Comparison of ENCODE assay signal across 22 mouse cellular contexts in the genomic region with DNA sequence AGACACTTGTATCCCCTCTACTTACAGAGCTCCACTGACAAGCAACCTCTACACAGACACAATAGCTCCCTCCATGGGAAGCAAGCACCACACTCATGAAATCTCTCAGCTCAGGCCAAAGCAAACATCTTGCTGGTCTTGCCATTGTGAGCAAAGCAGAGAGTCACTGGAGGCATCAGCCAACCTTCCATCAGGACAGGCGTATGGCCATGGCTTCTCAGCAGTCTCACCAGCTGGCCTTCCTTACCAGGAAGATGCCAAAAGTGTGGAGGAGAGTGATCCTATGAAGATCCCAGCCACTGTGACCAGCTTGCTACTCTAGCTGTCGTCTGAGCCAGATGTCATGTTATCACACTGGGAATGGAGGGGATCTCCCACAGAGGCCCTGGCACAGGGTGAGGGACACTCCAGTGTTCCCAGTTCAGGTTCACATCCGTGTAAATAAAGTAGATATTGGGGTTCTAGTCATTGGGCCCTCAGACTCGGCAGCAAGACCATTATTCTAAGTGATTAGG. TPM values are rescaled to one million over a fixed set of nuclear protein-coding genes. Genes with fewer than 3 reads are reported as not detected.
A peak's percentile ranks its signal among the peaks of the same experiment; 100 is the strongest.
DNase-seq lines count a peak whose midpoint lies in the region; ATAC-seq lines count a peak whose summit lies in the region.
"Had no signal": no experiment of that assay in that cellular context is flagged by ENCODE, and none has a peak within 500 bp of the region (broad histone marks: within the 10 kb centered on the region; RNA-seq: fewer than 3 reads in every experiment).

No protein-coding gene starts in this region.

- no peaks in the 10 kb centered on the region for H3K9me3 ChIP-seq in forebrain, embryonic 11.5 days (ENCODE audit: control insufficient read depth, low read length)
- no peaks in the 10 kb centered on the region for H3K9me3 ChIP-seq in forebrain, embryonic 15.5 days
- no peaks in the 10 kb centered on the region for H3K9me3 ChIP-seq in midbrain, embryonic 11.5 days (ENCODE audit: control insufficient read depth, low read length)
- H3K9me3 ChIP-seq in midbrain, embryonic 10.5 days (replicated peaks): no peaks in the 10 kb centered on the region
- H3K9me3 ChIP-seq: G1E had no signal

- intact Hi-C loops in heart, postnatal 36 days (cut with DNase I): no loop called here

- no peak overlapping the region for H3K27ac ChIP-seq in forebrain, embryonic 11.5 days (ENCODE audit: low read depth, low read length)
- no peak overlapping the region for H3K27ac ChIP-seq in forebrain, embryonic 15.5 days (replicated peaks)
- H3K27ac ChIP-seq in midbrain, embryonic 11.5 days (ENCODE audit: low read depth, low read length): no peak overlapping the region
- H3K27ac ChIP-seq in midbrain, embryonic 10.5 days (replicated peaks): no peak overlapping the region

- no peak for ATAC-seq in forebrain, embryonic 11.5 days (replicated peaks; ENCODE audit: low FRiP score)
- ATAC-seq in forebrain, embryonic 15.5 days (replicated peaks): no peak
- no peak for ATAC-seq in midbrain, embryonic 11.5 days (ENCODE audit: low FRiP score)
- ATAC-seq: activated CD4-positive, CD25-positive, alpha-beta regulatory T cell, adult 4 months; CD4-positive, CD25-positive, alpha-beta regulatory T cell, adult 4 months; Patski had no signal

- no peaks in the 10 kb centered on the region; the same call in 1 of the 2 replicates for H3K4me1 ChIP-seq in forebrain, embryonic 11.5 days (replicated peaks; ENCODE audit: control insufficient read depth, insufficient read depth, low read length)
- peaks cover 8% of the 10 kb centered on the region for H3K4me1 ChIP-seq in forebrain, embryonic 15.5 days
- H3K4me1 ChIP-seq in midbrain, embryonic 11.5 days (ENCODE audit: control insufficient read depth, insufficient read depth, low read length): peaks cover 2% of the 10 kb centered on the region; the same call in 1 of the 2 replicates
- peaks cover 6% of the 10 kb centered on the region for H3K4me1 ChIP-seq in midbrain, embryonic 10.5 days

- H3K4me3 ChIP-seq in forebrain, embryonic 11.5 days (ENCODE audit: low read depth, low read length): no peak overlapping the region
- no peak overlapping the region for H3K4me3 ChIP-seq in forebrain, embryonic 15.5 days
- H3K4me3 ChIP-seq in midbrain, embryonic 11.5 days (ENCODE audit: low read depth, low read length): no peak overlapping the region
- no peak overlapping the region for H3K4me3 ChIP-seq in midbrain, embryonic 10.5 days

- no peak overlapping the region for H3K4me2 ChIP-seq in forebrain, embryonic 11.5 days (ENCODE audit: low read depth, low read length, severe bottlenecking)
- no peak overlapping the region for H3K4me2 ChIP-seq in forebrain, embryonic 15.5 days (replicated peaks)
- no peak overlapping the region for H3K4me2 ChIP-seq in midbrain, embryonic 11.5 days

- H3K27me3 ChIP-seq in forebrain, embryonic 11.5 days (ENCODE audit: control insufficient read depth, insufficient read depth, low read length): no peaks in the 10 kb centered on the region
- no peaks in the 10 kb centered on the region for H3K27me3 ChIP-seq in forebrain, embryonic 15.5 days
- no peaks in the 10 kb centered on the region; the same call in 1 of the 2 replicates for H3K27me3 ChIP-seq in midbrain, embryonic 11.5 days (ENCODE audit: control insufficient read depth, insufficient read depth, low read length)
- H3K27me3 ChIP-seq in midbrain, embryonic 10.5 days (ENCODE audit: low read depth, poor library complexity, severe bottlenecking): no peaks in the 10 kb centered on the region
- H3K27me3 ChIP-seq: CH12.LX, Patski had no signal

- no peaks in the 10 kb centered on the region for H3K36me3 ChIP-seq in forebrain, embryonic 11.5 days (ENCODE audit: control insufficient read depth, insufficient read depth, low read length)
- no peaks in the 10 kb centered on the region for H3K36me3 ChIP-seq in forebrain, embryonic 15.5 days
- no peaks in the 10 kb centered on the region for H3K36me3 ChIP-seq in midbrain, embryonic 11.5 days (ENCODE audit: control insufficient read depth, insufficient read depth, low read length)
- H3K36me3 ChIP-seq in midbrain, embryonic 10.5 days: no peaks in the 10 kb centered on the region
- H3K36me3 ChIP-seq: G1E had no signal

- peak; percentile 62 to 68 for DNase-seq in cerebellum, postnatal 10 days
- no peak for DNase-seq in cerebellum, adult 9-11 months
- DNase-seq in forebrain, embryonic 11.5 days (ENCODE audit: low spot score): peak; percentile 34
- DNase-seq in heart, adult 11 months: peak; percentile 90
- DNase-seq in heart, postnatal 36 days: no peak
- DNase-seq in midbrain, embryonic 11.5 days (ENCODE audit: low spot score, missing footprints): peak; percentile 69
- no peak for DNase-seq in midbrain, embryonic 10.5 days (ENCODE audit: low spot score)
- DNase-seq: adrenal gland, adult 2 months; adrenal gland, adult 8-10 months; adrenal gland, postnatal 10 days; adrenal gland, postnatal 14 days; adrenal gland, postnatal 25 days; adrenal gland, postnatal 36 days; B cell, adult 2 months; cerebellum, adult 11 months; cerebellum, adult 11-12 months had no signal

- WGBS in forebrain, embryonic 11.5 days: 63% methylated on average over 4 of the region's 4 CpGs
- WGBS in forebrain, embryonic 15.5 days: 60% methylated on average over 4 of the region's 4 CpGs
- WGBS in midbrain, embryonic 11.5 days: 68% methylated on average over 4 of the region's 4 CpGs
- WGBS in midbrain, embryonic 10.5 days: 66% methylated on average over 4 of the region's 4 CpGs

- H3K9ac ChIP-seq in forebrain, embryonic 11.5 days (ENCODE audit: low read length): no peak overlapping the region
- no peak overlapping the region for H3K9ac ChIP-seq in forebrain, embryonic 15.5 days (replicated peaks)
- no peak overlapping the region for H3K9ac ChIP-seq in midbrain, embryonic 11.5 days (ENCODE audit: low read length)

RNA-seq across cellular contexts. Expression of gene Eif2b3, which starts 4.2 kb away (rescaled TPM):
- polyA plus RNA-seq in forebrain, embryonic 11.5 days (2014; fragmentation: Nextera tagmentation; extraction: Ambion mirVana): 45.7 and 47.5 TPM in 2 replicates
- 42.8 and 43.0 TPM in 2 replicates for polyA plus RNA-seq in forebrain, embryonic 15.5 days (2015; fragmentation: Nextera tagmentation; extraction: Ambion mirVana)
- 10 to 100 TPM; 15.5 to 18.9 TPM for total RNA-seq in heart, postnatal 36 days (2021)
- 43.0 and 49.4 TPM in 2 replicates for polyA plus RNA-seq in midbrain, embryonic 11.5 days (2014; fragmentation: Nextera tagmentation; extraction: Ambion mirVana)
- 48.4 and 56.4 TPM in 2 replicates for polyA plus RNA-seq in midbrain, embryonic 10.5 days (2016; fragmentation: Nextera tagmentation; extraction: Ambion mirVana)

RNA-seq across cellular contexts. Expression of gene Hectd3, which starts 19.8 kb away (rescaled TPM):
- polyA plus RNA-seq in forebrain, embryonic 11.5 days (2014; fragmentation: Nextera tagmentation; extraction: Ambion mirVana): 12.7 and 13.7 TPM in 2 replicates
- 25.5 and 28.3 TPM in 2 replicates for polyA plus RNA-seq in forebrain, embryonic 15.5 days (2015; fragmentation: Nextera tagmentation; extraction: Ambion mirVana)
- 10 to 100 TPM; 17.3 to 17.4 TPM for total RNA-seq in heart, postnatal 36 days (2021)
- polyA plus RNA-seq in midbrain, embryonic 11.5 days (2014; fragmentation: Nextera tagmentation; extraction: Ambion mirVana): 7.6 and 9.4 TPM in 2 replicates
- 9.7 and 11.9 TPM in 2 replicates for polyA plus RNA-seq in midbrain, embryonic 10.5 days (2016; fragmentation: Nextera tagmentation; extraction: Ambion mirVana)

RNA-seq across cellular contexts. Expression of gene Urod, which starts 20.7 kb away (rescaled TPM):
- polyA plus RNA-seq in forebrain, embryonic 11.5 days (2014; fragmentation: Nextera tagmentation; extraction: Ambion mirVana): 84.1 and 88.3 TPM in 2 replicates
- polyA plus RNA-seq in forebrain, embryonic 15.5 days (2015; fragmentation: Nextera tagmentation; extraction: Ambion mirVana): 72.2 and 76.7 TPM in 2 replicates
- total RNA-seq in heart, postnatal 36 days (2021): 100 to 1,000 TPM; 100 to 101 TPM
- polyA plus RNA-seq in midbrain, embryonic 11.5 days (2014; fragmentation: Nextera tagmentation; extraction: Ambion mirVana): 85.2 and 95.6 TPM in 2 replicates
- 97.8 and 101 TPM in 2 replicates for polyA plus RNA-seq in midbrain, embryonic 10.5 days (2016; fragmentation: Nextera tagmentation; extraction: Ambion mirVana)

Comparison
In these comparisons a context has a peak if more than half of its experiments do, and no peak if none do; other contexts are left out.
1. DNase-seq: peak in cerebellum, postnatal 10 days (2 of 2), forebrain, embryonic 11.5 days (single experiment), heart, adult 11 months (single experiment) and midbrain, embryonic 11.5 days (single experiment); none in cerebellum, adult 9-11 months (single experiment), heart, postnatal 36 days (0 of 2) and midbrain, embryonic 10.5 days (single experiment).